Mouse (Mus musculus) heart, postnatal 0 days (tissue): ENCODE data around the gene Gm4907.
"Not testable (repeated sequence)": the region's sequence is repeated elsewhere in the genome, so short reads cannot be mapped to it uniquely, and the experiment has no call there.

Experiments
- CTCF ChIP-seq: IDR thresholded peaks from 2 replicates; pipeline ENCODE4 v1.5.1; 2016; ENCODE audit warnings: antibody characterized with exemption, control low read depth, low read depth
- EP300 ChIP-seq: IDR thresholded peaks from 2 replicates; pipeline ENCODE4 v1.6.1; 2016; ENCODE audit warnings: antibody characterized with exemption, low read depth

- TF ChIP-seq CTCF, EP300: not testable (repeated sequence)
Observed at GRCm38 (mm10) chrX:23882253-23882652, at the start of gene Gm4907.
